Mouse (Mus musculus) erythroid progenitor cell, adult 5-6 weeks (primary cell): ENCODE data around the gene Ovca2. TPM values are rescaled to one million over a fixed set of nuclear protein-coding genes. Genes with fewer than 3 reads are reported as not detected.

ENCODE experiments used
- ATAC-seq: replicated peaks from 2 replicates; pipeline ENCODE4 v1.8.0; 2016; ENCODE audit warnings: moderate number of reproducible peaks, mild to moderate bottlenecking, moderate TSS enrichment, inconsistent platforms; ENCODE audit not compliant: poor library complexity, low FRiP score, severe bottlenecking
- total RNA-seq, 2 experiments: library from RNA; stranded (forward) in 1 of 2; stranded (reverse) in 1 of 2; fragments of 150-400 nt in 1 of 2; fragments of 186-747, 209-891 nt in 1 of 2; gene quantifications; 2 replicates each; pipeline versions ENCODE4 v1.2.3 to v1.2.4; 2015 to 2017; ENCODE audit warnings: low replicate concordance in 2 of 2

Gene Ovca2
- total RNA-seq, 2 experiments from 2014 or later, result 4.2 TPM

GRCm38 (mm10) chr11:75158432-75158831, 20.2 kb downstream of the Ovca2 start:
- no peak for ATAC-seq

- ATAC-seq, result no peak
Measured at GRCm38 (mm10) chr11:75157901-75158300, 20.7 kb downstream of the Ovca2 start.

- no peak for ATAC-seq
Measured at GRCm38 (mm10) chr11:75157037-75157436, 21.6 kb downstream of the Ovca2 start.

- no peak for ATAC-seq
Measured at GRCm38 (mm10) chr11:75156416-75156815, 22.2 kb downstream of the Ovca2 start.

GRCm38 (mm10) chr11:75155985-75156384, 22.6 kb downstream of the Ovca2 start:
- no peak for ATAC-seq

- no peak for ATAC-seq
Measured at GRCm38 (mm10) chr11:75154053-75154585, 24.5 kb downstream of the Ovca2 start.

GRCm38 (mm10) chr11:75152603-75153557, 25.8 kb downstream of the Ovca2 start:
- ATAC-seq, result no peak

- no peak for ATAC-seq
Measured at GRCm38 (mm10) chr11:75150346-75150745, 28.3 kb downstream of the Ovca2 start.

- ATAC-seq, result no peak
Measured at GRCm38 (mm10) chr11:75148332-75149035, 30.2 kb downstream of the Ovca2 start.

- no peak for ATAC-seq
Measured at GRCm38 (mm10) chr11:75147846-75148168, 30.8 kb downstream of the Ovca2 start.

GRCm38 (mm10) chr11:75147106-75147845, 31.4 kb downstream of the Ovca2 start:
- no peak for ATAC-seq

- no peak for ATAC-seq
Measured at GRCm38 (mm10) chr11:75145841-75146240, 32.8 kb downstream of the Ovca2 start.

GRCm38 (mm10) chr11:75142749-75143148, 35.9 kb downstream of the Ovca2 start:
- no peak for ATAC-seq

GRCm38 (mm10) chr11:75141913-75142312, 36.7 kb downstream of the Ovca2 start:
- no peak for ATAC-seq

GRCm38 (mm10) chr11:75141038-75141437, 37.6 kb downstream of the Ovca2 start:
- no peak for ATAC-seq

GRCm38 (mm10) chr11:75140431-75140830, 38.2 kb downstream of the Ovca2 start:
- no peak for ATAC-seq

- no peak for ATAC-seq
Measured at GRCm38 (mm10) chr11:75139122-75139963, 39.3 kb downstream of the Ovca2 start.

- no peak for ATAC-seq
Measured at GRCm38 (mm10) chr11:75136666-75137398, 41.8 kb downstream of the Ovca2 start.

GRCm38 (mm10) chr11:75135358-75135757, 43.3 kb downstream of the Ovca2 start:
- no peak for ATAC-seq
